Mouse (Mus musculus) c-Kit-positive CD71-positive TER-119-negative erythroid progenitor cells, embryonic 14.5 days (primary cell): ENCODE results near the gene Rfx5.

ENCODE experiments used
- DNase-seq: peaks from one replicate; pipeline ENCODE4 v3.0.0-alpha.2; 2013; ENCODE audit warnings: low read depth

The Rfx5 gene

DNA sequence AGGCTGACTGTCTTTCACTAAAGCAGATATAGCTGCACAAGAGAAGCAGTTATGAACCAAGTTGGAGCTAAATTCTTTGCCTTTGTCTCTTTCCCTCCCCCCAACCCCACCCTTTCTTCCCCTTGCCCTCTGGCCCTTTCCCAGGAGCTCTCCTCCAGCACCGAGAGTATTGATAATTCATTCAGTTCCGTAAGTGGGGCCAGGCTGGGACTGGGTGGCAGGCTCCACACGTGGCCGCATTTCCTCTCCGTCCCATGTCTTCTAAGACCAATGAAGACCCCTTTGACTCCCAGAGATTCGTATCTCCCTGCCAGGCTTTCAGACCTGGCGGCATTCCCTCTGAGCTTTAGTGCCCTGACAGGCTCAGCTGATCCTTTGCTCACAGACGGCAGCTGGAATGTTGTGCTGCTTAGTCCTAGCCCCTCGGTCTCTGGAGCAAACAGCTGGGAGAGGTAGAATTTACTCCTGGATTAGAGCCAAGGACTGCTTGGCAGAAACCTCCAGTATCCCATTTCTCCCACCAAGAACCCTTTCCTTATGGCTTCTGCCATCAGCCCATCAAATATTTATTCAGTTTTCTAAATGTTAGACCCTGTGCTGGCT, 35.4 kb downstream of the Rfx5 start:
- no peak for DNase-seq

GRCm38 (mm10) chr3:94996946-94997345, 43.1 kb downstream of the Rfx5 start:
- peak; percentile 76 for DNase-seq

- no peak for DNase-seq
These were observed 48.7 kb downstream of the Rfx5 start for GRCm38 (mm10) chr3:95002569-95002968.

DNA sequence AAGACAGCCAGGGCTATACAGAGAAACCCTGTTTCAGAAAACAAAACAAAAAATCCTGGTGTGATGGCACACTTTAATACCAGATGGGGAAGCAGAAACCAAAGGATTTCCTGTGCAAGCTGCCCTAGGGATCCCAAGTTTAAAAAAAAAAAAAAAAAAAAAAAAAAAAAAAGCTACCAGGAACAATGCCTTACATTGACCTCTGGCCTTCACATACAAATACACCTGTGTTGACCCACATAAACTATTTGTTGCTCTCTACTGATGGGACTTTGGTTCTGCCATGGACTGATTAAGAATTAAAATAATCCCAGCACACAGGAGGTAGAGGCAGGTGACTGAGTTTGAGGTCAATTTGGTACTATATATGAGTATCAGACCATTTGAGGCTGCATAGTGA, 49.4 kb downstream of the Rfx5 start:
- no peak for DNase-seq

DNA sequence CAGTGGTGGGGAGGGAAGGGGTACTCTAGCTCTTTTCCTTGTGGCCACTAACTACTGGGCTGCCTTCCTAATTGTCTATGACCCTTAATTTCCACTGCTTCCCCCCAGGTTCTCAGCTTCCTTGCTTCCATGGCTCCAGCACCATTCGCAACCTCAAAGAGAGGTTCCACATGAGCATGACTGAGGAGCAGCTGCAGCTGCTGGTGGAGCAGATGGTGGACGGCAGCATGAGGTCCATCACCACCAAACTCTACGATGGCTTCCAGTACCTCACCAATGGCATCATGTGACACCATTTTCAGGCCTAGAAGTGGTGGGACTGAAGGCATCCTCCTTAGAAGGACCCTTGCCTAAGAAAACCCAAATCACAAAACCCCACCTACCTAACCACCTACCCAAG, 51.8 kb downstream of the Rfx5 start:
- DNase-seq, result no peak

- no peak for DNase-seq
These were observed 53.8 kb downstream of the Rfx5 start for GRCm38 (mm10) chr3:95007706-95008105.

DNA sequence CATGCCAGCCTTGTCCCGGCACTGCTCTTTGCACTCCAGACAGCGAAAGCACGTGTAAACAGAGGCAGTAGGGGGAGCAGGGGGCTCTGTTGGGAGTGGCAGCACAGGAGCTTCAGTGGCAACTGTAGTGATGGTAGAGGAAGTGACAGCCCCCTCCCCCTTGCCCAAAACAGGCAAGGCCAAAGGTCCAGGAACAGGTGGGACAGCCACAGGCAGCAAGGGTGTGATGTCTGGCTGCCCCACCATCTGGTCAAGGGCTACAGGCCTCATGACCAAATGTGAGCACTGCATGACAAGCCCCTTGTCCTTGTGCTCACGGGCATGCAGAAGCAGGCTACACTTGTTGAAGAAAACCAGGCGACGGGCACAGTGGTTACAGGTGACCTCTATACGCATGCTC, 56.5 kb downstream of the Rfx5 start:
- no peak for DNase-seq
